Mouse (Mus musculus): ENCODE measurements around the gene Snx30. TPM values are rescaled to one million over a fixed set of nuclear protein-coding genes. Genes with fewer than 3 reads are reported as not detected.

Gene Snx30
- total RNA-seq, 2 experiments from 2014 or later, result 4.1 to 5.1 TPM

DNA sequence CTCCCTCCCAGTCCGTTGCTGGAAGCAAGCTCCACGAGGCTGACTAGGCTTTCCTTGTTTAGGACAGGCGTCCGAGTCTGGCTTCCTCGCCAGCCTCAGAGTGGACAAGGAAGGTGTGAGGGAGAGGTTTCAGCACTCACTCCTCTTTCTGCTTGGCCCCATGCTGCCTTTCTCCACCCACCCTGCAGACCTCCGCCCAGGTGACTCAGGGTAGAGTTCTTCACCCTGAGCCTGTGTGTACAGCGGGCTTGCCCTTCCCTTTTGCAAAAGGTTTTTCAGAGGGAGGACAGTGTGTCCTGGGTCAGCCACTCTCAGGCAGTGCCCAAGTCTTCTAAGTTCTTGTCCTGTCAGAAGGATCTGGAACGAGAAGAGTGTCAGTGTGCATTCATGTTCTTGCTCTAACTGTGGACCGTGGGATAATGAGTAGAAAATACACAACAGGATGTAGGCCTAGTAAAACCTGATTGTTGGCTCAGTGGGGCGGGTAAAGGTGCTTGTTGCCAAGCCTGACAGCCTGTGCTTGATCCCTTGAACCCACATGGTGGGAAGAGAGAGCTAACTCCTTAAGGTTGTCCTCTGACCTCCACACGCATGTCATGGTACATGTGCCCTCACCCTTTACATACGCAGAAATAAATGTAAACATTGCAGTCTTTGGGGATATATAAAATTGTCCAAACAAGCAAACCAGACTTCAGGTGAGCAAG lies 92.3 kb downstream of the Snx30 start:
- no peak for DNase-seq (ENCODE audit: low spot score in 2 of 2)

DNA sequence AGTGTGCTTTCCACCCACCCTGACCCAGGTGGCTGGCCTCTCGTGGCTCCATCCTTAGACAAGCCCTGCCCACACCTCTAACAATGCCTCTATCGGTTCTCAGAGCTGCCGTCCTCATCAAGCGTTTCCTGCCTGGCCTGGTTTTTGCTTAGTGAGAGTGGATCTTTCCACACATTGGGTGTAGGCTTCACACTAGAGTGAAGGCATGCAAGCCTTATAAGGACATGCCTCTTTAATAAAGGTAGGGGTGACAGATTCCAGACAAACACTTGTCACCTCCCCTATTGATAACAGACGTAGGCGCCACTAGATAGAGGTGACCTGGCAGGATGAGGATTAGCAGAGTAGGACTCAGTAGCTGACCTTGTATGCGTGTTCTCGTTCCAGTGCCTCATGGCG lies 92.9 kb downstream of the Snx30 start:
- DNase-seq (ENCODE audit: low spot score in 2 of 2), result no peak

DNA sequence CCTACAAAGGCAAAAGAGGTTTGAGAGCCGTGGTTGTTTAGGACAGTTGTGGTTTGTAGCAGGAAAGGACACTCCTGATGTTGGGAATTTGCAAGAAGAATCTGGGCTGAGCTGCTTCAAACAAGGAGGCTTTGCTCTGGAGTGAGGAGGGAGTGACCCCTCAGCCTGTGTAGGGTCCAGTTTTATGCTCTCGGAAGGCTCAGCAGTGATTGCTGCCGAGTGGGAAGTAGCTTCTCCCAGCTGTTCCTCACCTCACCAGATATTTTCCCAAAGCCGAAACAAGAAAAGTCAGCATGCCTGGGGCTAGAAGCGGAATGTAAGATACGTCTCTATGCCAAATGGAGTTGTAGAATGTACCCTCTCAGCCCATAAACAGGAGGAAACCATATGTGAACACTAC lies 96.2 kb downstream of the Snx30 start:
- DNase-seq (ENCODE audit: low spot score in 2 of 2), result no peak

DNA sequence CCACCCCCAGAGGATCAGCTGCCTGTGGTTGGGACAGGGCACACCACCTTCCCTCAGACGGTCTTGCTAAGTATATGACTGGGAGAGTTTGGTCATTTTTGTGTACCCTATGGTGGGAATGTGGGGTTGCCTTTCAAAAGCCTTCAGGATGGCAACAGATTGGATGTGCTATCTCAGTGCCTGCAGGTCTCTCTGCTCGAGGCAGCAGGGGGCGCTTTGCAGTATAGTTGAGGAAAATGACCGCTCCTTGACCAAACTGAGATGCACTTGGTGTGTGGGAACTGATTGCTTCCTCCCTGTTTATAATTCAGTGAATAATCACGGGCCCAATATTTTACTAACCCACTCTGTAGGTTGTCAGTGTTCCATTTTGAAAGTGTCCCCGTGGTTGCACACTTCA lies 96.9 kb downstream of the Snx30 start:
- no peak for DNase-seq (ENCODE audit: low spot score in 2 of 2)

DNA sequence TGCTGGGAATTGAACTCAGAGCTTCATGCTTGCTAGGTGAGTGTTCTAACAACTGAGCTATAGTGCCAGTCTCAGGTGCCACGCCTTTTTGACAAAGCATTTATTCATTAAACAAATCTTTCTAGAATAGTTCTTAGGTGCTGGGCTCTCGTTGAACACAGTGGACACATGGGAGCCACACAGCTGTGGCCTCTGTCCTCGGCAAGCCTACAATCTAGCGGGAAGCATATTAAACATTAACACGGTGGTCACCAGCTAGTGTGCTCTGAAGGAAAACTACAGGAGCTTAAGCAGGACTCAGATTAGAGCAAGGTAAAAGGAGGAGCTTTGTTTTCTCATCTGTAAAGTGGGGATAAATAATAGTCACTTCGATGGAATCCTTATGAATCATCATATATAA lies 101.5 kb downstream of the Snx30 start:
- DNase-seq (ENCODE audit: low spot score in 2 of 2), result no peak

DNA sequence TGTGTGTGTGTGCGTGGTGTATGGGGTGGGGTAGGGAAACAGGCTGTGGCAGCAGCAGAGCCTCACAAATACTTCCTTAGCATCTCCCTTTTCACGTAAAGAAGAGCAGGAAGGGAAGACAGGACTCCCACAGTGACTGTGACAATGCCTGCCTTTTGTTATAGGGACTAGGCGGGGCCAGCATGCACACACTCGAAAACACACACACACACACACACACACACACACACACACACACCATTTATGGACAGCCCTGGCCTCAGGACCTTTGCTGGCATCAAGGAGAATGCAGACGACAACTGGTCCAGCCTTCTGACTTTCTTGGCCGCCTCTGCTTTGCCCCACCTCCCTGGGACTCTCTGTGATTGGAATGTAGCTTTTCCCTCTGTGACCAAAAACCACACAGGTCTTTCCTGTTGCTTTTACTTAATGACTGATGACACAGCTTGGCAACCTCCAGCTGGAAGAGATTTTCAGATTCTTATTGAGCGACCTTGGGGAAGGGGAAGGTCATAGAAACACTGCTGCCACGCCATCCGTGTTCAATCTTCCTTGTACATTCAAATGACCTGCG lies 102.1 kb downstream of the Snx30 start:
- DNase-seq (ENCODE audit: low spot score in 2 of 2), result no peak

DNA sequence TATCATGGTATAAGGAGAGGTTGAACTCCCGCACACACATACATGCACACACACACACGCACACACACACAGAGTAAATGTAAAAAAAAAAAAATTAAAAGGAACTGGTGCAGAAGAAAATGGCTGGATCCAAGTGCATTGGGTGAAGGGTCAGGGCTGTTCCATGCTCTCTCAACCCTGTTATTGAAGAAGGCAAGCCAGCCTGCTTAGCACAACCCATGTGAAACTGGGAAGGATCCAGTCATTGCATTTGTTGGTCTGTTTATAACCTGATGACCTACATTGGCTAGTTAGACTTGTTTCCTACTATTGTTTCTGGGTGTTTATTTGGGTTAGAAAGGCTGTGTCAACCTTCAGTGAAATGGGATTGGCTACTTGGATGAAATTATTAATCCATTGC lies 103.1 kb downstream of the Snx30 start:
- no peak for DNase-seq (ENCODE audit: low spot score in 2 of 2)

DNA sequence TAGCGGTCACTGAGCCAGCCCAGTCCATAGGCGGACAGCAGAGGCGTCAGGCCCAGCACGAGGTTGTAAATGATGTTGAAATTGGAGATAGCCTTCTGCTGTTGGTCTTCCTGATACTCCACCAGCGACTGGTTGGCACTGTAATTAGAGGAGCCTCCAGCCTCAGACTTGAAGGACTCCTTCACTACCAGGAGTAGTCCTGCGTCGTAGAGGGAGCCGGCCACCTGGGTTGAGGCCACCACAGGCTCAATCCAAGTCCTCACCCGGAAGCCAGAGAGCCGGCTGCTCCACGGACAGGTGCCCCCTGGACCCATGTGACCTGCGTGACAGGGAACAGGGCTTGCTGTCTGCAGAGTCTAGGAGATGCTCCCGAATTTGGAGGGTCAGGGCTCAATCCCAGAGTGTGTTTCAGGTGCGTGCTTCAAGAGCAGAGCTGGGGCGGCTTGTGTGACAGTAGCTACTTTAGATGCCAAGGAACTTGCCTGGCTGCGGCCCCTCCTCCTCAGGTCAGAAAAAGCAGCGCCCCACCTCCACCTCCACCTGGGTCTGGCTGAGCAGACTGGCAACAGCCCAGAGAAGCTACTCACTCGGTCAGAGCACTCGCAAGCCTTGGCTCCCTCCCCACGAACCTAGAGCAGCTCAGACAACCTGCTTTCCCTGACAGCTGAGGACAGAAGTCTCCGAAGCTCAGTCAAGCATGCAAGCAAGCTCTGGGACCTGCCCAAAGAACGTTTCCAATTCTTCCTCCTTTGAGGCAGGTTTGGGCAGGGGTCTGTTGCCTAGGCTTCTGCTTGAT lies 109.2 kb downstream of the Snx30 start, which contains the start of gene Slc46a2:
TSS of gene Slc46a2 (minus strand) at position 449 of the 796 bp plus-strand sequence.
- DNase-seq (ENCODE audit: low spot score in 2 of 2), result no peak

DNA sequence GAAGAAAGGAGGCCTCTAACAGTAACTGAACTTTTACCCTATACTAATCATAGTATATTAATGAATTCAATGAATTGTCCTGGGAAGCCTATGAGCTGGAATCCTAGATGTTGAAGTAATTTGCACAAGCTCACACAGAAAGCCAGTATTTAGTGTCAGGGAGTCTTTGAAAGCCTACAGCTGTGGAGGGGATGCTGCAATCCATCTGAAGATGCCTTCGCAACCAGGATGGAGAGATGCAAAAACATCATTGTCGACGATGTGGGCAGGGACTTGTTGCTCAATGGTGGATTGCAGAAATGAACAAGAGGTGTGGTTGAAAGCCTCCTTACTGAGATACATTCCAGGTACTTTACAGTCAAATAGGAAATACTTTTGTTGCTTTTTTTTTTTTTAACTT lies 112.3 kb downstream of the Snx30 start:
- DNase-seq (ENCODE audit: low spot score in 2 of 2), result no peak

DNA sequence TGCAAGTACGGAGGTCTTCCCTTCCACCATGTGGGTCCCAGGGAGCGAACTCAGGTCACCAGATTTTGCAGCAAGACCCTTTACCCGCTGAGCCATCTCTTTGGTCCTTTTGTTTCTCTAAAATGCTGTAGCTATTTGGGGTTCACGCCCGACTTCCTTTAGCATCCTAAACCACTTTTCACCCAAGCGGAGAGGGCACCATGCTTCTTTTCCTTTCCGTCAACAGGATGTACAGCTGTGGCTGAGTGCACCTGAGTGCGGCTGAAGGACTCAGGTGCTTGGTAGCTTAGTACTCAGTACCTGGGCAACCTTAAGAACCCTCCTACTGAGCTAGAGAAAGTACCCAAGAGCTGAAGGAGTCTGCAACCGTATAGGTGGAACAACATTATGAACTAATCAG lies 119.4 kb downstream of the Snx30 start:
- no peak for DNase-seq (ENCODE audit: low spot score in 2 of 2)

DNA sequence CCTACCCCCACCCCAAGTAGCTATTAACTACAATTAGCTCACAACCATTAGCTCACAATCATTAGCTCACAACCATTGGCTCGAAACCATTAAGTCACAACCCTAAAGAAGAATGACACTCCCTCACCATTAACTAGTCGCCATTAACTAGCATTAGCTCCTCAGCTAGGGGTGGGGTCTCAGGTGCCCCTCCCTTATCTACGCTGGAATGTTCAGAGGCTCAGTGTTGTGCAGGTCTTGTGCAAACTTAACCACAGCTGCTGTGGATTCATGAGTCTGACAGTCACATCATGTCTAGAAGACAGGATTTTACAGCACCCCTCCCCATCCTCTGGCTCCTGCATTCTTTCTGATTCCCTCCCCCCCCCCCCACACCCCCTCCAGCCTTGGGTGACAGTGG lies 122.0 kb downstream of the Snx30 start:
- DNase-seq (ENCODE audit: low spot score in 2 of 2), result no peak

DNA sequence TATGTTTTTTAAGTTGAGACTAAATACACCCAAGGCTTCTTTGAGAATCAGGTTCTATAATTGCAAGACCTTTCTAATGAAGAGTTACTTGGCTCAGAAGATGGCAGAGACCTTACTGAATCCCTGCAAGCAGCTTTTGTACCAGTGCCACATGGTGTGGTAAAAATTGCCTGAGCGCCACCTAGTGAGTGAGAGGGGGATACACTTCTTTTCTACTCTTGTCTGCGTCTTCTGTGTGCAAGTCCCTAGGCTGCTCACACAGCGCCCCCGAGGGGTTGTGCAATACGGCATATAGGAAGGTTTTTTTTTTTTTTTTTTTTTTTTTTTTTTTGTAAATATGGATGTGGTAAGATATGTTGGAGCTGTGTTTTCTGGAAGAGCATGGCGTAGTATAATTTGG lies 122.7 kb downstream of the Snx30 start:
- peak; percentile 36 to 38 for DNase-seq (ENCODE audit: low spot score in 2 of 2)

DNA sequence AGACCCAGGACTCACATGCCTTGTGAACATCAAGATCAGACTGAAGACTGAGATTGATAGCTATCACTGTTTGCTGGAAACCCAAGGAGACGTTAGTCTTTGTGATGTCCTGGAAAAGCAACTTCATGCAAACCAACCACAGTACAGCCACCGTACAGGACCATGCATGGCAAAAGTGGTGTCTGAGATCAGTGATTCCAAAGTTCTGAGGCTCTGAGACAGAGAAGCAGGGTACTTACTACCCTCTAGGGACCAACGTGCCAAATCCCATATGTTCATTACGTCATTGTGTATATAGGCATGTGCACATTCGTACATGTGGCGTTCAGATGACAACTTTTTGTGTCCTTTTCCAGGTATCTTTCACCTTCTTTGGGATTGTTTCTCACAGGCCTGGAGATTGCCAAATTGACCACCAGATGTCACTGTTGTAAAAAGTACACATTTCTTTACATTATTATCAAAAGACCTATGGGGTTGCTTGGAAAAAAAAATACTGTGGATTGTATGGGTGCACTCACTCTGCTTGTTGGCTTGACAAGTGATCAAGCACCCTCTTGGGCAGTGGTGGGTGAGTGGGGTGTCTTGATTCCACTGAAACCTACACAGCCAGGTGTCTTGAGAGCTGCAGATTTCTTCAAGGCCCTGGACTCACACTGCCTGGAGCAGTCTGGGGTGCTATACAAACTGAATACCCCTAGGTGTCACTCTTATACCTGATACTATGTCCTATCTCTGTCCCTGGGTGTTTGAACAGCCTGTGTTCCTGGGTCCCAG lies 127.1 kb downstream of the Snx30 start:
- DNase-seq (ENCODE audit: low spot score in 2 of 2), result no peak

DNA sequence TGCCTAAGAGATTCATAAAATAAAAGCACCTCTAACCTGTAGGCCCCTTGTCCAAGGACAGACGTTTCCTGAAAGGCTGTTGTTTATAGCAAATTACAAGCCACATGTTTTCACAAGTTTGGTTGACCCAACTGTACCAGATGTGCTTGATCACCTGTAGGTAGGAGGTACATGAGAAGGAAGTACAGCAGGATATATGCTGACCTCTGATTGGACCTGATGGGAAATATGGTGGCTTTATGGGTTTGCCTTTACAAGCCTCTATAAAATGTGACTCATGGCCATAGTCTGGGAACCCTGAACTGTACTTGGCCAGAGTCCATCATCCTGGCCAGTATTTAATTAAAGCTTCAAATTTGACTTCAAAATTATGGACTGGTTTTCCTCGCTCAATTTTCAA lies 131.9 kb downstream of the Snx30 start:
- no peak for DNase-seq (ENCODE audit: low spot score in 2 of 2)

Other genes with a start within 250 kb of the Snx30 start
- 100 to 1,000 TPM in 1 of 2 experiments, 10 to 100 TPM in 1; 69.3 to 117 TPM for gene Hsdl2, start 224.3 kb upstream of the Snx30 start, total RNA-seq (2021)
- gene E130308A19Rik, start 179.6 kb upstream of the Snx30 start, total RNA-seq (2021), result 10 to 100 TPM; 11.2 to 13.2 TPM
- gene Inip, start 4.3 kb upstream of the Snx30 start, total RNA-seq (2021), result 10 to 100 TPM; 17.5 to 17.6 TPM
- not detected for gene Slc46a2, start 109.2 kb downstream of the Snx30 start, total RNA-seq (2021)
- gene Mup4, start 154.9 kb downstream of the Snx30 start, total RNA-seq (2021), result not detected
- not detected for gene Mup6, start 158.5 kb downstream of the Snx30 start, total RNA-seq (2021)